Mouse (Mus musculus): ENCODE measurements around the gene Hagh.

DNA sequence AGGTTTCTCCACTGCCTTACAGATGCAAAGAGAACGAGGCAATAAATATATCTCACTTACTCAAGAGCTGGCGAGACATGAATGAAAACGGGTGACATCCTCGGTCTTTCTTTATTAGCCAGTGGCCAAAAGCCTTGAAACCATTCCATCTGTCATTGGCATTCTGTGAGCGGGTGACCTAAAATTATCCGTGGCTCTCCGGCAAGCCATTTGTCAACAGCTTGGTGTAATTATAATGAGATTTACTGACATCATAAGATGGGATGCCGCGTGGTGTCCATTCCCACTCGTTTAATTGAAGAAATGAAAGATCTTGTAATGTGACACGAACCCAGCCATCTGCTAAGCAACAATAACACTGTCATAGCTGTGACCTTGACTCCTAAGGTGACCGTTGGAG is 45.2 kb upstream of the Hagh start:
- TF ChIP-seq CTCF (IDR thresholded peaks at IDR 0.05; ENCODE audit: extremely low read depth, insufficient read length, insufficient replicate concordance, low read depth, low read length) (no peak), POLR2A (IDR thresholded peaks at IDR 0.05; ENCODE audit: low read depth, low read length) (no peak)

Data from small intestine, adult 2 months (tissue).